Mouse (Mus musculus): ENCODE measurements around the gene Dpp9.
"Not testable (repeated sequence)": the region's sequence is repeated elsewhere in the genome, so short reads cannot be mapped to it uniquely, and the experiment has no call there.

The Dpp9 gene

DNA sequence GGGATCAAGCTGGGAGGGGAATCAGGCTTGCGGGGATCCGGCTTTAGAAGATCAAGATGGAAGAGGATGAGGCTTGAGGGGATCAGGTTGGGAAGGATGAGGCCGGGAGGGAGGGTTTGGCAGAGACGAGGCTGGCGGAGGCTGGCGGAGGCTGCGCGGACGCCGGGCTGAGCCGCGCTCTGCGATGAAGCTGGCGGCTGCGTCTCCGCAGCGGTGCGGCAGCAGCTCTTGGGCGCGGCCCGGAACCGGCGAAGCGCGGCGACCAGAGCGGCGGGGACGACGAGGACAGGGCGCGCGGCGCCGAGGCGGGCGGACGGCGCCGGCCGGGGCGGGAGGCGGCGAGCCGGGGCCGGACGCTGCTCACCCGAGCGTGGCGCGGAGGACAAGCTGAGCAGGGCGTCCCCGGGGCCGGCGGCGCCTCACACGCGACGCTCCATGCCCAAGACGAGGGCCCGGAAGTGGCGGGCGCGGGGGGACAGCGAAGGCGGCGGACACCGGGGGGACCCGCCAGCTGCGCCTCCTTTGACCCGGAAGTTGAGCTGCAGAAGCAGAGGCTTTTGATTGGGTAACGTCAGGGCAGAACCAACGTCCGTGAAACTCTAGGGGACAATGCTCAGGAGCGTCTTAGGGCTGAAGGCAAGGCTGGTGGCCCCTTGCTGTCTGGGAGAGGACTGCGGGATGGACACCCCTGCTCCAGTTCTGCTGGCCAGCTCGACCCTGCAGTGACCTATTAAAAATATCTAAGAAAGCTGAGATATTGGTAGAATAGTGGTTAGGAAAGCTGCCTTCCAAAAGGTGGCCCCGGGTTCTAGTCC, at the start of gene Dpp9:
Dpp9 (minus strand) TSS at position 529 of the 815 bp plus-strand sequence.
- peak; percentile 91 to 96 for DNase-seq

DNA sequence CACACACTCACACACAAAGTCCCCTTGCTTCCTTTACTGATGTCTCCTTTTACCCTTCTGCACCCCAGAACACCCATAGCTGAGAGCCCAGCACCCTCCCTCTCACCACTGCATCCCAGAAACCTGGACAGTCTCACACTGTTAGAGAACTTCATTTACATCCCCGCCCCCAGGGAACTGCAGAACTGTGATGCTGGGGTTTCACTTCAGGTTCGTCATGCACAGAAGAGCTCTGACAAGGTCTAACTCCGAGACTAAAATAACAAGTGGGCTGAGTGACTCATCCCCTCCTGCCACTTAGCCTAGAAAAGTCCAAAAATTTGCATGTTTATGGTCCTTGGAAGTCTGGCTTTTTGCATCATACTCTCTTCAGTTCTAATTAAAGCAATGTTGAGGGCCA, 47.6 kb upstream of the Dpp9 start:
- no peak for DNase-seq

DNA sequence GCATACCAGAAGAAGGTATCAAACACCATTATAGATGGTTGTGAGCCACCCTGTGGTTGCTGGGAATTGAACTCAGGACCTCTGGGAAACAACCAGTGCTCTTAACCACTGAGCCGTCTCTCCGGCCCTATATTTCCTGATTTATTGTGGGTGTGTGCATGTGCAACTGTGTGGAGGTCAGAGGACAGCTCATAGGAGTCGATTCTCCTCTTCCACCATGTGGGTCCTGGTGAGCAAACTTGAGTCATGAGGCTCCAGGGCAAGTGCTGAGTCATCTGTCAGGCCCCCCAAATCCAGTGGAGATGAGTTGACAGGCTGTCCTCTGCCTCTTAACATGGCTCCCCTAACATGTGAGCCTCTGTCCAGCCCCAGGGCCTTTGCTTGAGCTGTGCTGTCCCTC, 47.2 kb upstream of the Dpp9 start:
- no peak for DNase-seq

DNA sequence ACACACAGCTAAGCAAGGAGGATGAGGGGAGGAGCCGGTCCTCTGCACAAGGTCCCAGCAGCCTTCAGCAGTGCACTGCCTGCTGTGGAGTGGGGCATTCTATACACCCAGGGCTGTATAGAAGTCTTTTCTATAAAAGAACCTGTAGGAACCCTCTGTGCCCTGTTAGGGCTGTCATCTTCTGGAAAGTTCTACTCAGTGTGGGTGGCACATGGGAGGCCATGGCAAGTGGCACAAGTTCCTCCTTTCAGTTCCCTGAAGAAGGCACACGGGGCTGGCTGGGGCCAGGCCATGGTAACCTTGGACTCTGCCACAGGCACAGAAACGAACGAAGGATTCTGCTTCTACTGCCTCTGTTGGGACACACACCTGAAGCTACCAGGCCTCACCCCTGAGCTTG, 46.3 kb upstream of the Dpp9 start:
- no peak for DNase-seq

DNA sequence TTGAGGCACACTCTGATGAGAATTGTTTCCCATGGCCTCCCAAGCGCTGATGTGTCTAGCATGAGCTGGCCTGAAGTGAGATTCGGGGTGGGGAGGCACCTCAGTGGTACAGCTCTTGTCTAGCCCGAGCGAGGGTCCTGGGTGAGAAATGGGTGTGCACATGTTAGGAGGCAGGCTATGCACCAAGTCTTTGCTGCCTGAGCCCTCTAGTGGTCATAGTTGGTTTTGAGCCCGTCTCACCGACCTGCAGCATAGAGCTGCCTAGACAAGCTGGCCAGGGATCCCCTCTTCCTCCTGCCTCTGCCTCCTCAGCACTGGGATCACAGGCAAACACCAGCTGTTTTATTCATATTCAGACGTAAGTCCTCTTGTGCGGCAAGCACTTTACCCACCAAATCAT, 45.3 kb upstream of the Dpp9 start:
- peak; percentile 84 to 91 for DNase-seq

DNA sequence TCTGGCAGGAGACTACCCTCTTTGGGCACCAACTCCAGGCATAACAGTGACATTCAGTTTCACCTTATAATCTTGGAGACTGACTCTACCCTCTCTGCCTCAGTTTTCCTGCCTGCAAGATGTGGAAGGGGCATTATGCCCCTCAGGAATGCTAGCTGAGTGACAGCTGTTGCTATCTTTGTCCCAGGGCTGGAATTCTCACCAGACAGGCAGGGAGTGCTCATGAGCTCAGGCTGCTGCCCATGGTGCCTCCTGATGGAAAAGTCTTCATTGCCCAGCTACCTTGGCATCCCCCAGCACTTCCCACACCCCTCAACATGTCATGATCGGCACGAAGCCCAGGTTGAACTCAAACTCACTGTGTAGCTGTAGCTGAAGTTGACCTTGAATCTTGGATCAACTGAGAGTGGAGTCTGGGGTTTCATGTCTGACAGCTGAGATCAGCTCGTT, 44.0 kb upstream of the Dpp9 start:
- no peak for DNase-seq

DNA sequence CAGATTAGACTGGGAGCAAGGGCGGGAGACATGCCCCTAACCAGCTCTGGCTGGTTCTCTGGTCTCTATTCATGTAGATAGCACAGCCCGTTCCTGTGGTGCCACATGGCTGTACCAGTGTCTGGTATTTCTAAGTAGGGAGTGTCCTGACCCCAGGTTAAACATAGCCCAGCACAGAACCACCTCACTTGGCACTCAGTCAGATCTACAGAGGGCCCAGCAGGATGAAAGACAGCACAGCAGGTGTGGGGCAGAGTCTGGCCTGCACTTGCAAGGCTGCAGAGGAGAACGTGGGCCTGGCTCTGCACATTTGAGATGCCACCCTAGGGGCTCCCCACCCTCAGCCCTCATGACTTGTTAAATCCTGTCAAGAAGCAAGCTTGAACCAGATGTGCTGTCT, 42.5 kb upstream of the Dpp9 start:
- DNase-seq = peak; percentile 53 to 76

DNA sequence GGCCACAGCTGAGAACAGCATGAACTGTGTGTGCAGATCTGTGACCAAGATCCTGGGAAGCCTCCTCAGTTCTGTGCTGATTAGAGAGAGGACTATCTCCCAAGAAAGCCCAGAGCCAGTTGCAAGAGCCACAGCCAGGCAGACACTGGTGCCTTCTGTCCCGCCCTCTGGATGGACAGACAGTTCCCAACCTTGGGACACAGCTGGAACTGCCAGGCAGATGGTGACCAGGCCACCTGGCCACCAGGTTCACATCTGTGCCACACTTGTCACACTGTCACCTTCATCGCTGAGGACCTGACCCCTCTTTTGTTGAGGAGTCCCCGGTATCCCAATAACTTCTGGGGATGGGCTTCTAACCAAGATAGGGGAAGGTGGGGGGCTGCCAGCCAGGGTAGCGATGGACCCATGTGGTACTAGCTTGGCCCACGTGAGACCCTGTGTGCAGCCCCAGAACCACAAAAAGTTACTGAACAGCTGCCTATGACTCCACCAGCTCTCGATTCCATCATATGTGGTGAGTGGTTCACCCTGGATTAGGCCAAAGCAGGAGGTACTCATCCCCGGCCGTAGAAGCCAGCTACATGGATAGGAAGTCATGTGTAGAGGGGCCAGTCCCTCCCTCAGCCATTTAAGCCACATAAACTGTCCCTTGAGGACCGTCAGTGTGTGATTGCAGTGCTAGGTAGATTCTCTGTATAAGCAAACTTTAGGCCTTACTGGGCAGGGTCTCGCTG, 40.8 kb upstream of the Dpp9 start:
- DNase-seq = no peak

DNA sequence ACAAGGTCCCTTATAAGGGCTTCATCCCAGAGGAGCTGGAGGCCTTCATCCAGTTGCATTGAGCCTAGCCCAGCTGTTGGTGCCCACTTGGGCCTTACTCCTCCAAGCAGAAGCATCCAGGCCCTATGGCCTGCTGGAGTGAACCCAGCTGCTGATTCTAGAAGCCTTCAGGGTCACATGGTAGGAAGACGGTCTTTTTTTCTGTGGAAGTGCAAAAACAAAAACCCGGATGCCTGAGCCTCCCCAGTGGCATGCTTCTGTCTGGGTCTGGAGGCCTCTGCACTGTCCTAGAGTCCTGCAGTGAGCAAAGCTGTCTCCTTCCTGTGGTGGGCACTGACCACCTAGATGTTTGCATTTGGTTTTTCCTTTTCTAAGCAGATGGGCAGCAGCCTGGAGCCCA, 40.1 kb upstream of the Dpp9 start:
- not testable (repeated sequence) for DNase-seq

DNA sequence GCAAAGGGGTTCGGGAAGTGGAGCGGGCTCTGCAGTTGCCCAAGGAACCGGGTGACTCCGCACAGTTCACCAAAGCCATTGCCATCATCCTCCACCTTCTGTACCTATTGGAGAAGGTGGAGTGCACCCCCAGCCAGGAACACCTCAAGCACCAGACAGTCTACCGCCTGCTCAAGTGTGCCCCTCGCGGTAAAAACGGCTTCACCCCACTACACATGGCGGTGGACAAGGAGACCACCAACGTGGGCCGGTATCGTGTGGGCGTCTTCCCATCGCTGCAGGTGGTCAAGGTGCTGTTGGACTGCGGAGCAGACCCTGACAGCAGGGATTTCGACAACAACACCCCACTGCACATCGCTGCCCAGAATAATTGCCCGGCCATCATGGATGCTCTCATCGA, 39.6 kb upstream of the Dpp9 start:
- not testable (repeated sequence) for DNase-seq

DNA sequence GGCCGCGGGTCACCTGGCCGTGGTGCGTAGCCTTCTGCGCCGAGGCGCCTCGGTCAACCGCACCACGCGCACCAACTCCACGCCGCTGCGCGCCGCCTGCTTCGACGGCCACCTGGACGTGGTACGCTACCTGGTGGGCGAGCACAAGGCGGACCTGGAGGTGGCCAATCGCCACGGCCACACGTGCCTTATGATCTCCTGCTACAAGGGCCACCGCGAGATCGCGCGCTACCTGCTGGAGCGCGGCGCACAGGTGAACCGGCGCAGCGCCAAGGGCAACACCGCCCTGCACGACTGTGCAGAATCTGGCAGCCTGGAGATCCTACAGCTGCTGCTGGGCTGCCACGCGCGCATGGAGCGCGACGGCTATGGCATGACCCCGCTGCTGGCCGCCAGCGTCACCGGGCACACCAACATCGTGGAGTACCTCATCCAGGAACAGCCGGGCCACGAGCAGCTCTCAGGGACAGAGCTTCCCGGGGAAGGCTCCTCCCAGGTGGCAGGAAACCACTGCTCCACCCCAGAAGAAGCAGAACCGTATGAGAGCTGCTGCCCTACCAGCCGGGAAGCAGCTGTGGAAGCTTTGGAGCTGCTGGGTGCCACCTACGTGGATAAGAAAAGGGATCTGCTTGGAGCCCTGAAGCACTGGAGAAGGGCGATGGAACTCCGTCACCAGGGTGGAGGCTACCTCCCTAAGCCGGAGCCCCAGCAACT, 38.6 kb upstream of the Dpp9 start:
- peak; percentile 54 to 62 for DNase-seq

DNA sequence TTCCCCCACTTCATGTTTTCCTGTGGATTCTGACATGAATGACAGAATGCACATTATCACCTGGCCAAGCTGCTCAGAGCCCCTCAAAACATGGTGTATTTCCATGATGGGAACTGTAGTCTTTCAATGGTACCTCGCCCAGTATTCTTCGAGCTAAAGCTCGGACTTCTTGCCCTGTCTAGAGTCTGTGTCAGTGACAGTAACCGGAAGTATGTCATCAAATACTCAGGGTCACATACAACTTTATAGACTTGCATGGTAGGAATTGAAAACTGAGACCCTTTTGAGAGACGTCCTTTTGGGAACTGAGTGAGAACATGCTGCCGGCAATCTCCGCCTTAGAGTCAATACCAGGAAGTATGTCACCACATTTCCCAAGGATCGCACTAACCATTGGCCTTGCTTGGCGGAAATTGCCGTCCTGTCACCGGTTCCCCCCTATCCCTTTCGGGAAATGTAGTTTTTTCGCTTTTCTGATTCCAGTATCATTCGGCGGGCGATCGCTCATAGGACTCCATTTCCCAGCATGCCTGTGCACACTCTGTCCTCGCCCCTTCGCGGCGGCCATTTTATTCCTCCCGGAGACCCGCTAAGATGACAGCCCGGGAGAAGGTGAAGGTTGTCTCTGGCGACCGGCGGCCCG, 37.7 kb upstream of the Dpp9 start, which contains the start of gene Fem1a:
Fem1a (plus strand) TSS at position 572 of the 643 bp plus-strand sequence.
- peak; percentile 93 to 98 for DNase-seq

DNA sequence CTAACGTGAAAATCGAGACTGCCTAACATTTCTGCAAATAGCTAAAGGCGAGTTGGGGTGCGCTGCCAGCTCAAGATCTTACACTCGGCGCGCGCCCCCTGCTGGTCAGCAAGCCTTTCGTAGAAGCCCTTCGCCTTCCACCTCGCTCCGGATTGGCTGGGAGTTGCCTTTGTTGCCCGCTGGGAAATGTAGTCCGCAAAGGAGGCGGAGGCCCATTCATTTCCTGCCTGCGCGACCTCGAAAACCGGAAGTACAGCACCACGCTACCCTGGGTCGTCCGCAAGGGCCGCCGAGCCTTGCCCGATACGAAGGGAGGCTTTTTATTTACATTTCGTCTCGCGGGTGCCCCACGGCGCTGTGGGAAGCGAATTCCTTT, 37.1 kb upstream of the Dpp9 start:
- peak; percentile 99 to 100 for DNase-seq

DNA sequence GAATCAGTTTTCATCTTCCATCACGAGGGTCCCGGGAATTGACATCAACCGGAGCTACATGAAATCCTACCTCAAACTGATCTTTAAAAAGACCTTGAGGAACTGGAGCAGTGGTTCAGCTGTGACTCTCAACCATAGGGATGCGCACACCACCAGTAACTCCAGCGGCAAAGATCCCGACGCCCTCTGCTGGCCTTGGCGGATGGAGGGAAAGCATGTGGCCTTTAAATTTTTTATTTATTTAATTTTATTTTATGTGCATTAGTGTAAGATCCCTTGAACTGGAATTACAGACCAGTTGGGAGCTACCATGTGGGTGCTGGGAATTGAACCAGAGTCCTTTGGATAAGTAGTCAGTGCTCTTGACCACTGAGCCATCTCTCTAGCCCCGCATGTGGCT, 36.7 kb upstream of the Dpp9 start:
- peak in 1 of 2 experiments; percentile 40 for DNase-seq

DNA sequence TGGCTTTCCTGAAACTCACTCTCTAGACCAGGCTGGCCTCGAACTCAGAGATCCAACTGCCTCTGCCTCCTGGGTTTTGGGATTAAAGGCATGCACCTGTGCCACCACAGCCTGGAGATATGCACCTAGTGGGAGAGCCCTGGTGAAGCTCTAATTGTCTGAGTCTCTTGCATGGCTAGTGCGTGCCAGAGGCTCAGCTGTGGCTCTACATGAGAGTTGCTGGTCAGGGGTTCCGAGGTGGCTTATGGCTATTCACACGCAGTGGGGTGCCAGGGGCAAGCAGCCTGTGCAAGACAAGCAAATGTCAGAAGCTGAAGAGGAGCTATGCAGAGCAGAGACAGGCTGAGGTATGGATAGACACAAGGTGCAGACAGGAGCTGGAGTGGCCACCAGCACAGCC, 36.0 kb upstream of the Dpp9 start:
- DNase-seq = no peak

DNA sequence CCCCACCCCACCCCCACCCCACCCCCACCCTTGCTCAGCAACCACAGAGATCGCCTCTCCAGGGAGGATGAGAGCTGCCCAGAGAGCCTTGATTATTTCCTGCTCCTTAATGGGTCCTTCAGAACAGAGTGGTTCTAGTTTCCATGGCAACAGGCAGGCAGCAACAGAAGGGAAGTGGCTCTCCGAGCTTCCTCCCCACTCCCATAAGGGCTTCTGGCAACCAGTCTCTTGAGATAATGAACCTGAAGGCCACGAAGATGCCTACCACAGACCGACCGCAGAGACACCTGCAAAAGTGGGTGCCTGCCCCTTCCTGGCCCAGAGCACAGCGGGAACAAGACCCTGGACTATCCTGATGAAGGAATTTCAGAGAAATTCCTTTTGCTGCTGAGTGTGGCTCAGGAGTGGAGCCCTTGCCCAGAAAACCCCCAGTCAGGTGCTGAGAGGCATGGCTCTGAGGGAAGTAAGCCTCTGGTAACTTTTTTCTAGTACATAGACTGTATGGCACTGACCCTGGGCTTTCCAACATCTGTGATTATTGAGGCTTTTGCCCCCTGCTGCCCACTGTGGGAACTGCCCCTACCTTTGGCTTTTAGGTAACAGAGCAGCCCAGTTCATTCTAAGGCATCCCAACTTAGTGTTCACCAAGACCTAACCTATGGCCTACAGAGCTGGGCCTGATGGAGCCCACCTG, 32.6 kb upstream of the Dpp9 start:
- peak; percentile 81 to 89 for DNase-seq

DNA sequence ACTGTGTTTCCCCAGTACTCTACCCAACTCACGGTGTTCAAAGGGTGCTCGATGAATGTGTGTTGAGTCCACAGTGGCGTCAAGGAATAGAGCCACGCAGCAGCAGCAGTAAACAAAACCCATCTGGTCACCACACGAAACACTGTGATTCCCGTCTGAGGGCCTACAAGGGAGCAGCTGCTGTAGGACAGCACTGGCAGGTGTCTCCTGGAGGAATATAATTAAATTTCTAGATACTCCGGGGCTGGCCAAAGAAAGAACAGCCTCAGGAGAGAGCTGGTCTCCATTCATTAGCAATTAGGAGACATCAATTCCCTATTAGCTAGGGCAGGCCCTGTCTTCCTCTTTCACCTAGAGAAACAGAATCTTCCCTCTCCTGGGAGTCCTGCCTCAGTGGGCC, 26.9 kb upstream of the Dpp9 start:
- DNase-seq = no peak

DNA sequence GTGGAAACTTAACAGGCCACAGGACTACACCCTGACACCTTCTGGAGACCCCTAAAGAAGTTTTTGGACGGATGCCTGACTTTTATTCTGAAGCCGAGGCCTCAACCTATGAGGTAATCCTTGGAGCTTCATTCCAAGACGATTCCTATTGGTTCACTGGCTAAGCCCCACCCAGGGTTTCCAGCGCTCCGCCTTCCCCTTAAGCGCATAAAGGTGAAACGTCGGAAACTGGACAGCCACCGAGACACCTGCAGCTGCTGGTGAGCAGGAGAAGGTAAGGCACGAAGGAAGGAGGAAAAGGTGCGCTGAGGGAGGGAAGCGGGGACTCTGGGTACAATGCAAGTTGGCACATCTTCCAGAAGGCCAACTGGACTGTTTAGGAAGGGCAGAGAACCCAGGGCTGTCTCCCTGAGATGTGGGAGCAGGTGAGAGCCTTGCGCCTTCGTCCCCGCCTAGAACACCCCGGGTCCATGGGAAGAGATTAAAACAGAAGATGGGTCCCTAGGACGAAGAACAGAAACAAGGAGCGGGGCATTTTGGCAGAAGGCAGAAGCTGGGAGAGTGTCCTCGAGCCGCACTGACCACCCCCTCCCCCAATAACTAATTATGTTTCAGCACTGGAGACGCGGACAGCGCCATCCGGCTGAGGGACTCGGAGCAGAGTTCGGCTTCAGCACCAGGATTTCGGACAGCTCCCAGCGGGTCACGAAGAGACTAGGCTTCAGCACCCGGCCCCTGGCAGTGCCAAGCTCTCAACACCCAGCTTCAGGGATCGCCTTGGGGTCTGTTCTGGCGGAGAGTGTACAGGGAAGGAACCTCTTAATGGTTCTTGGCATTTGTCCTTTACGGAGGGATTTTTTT, 23.1 kb upstream of the Dpp9 start:
- DNase-seq = peak; percentile 89 to 98

DNA sequence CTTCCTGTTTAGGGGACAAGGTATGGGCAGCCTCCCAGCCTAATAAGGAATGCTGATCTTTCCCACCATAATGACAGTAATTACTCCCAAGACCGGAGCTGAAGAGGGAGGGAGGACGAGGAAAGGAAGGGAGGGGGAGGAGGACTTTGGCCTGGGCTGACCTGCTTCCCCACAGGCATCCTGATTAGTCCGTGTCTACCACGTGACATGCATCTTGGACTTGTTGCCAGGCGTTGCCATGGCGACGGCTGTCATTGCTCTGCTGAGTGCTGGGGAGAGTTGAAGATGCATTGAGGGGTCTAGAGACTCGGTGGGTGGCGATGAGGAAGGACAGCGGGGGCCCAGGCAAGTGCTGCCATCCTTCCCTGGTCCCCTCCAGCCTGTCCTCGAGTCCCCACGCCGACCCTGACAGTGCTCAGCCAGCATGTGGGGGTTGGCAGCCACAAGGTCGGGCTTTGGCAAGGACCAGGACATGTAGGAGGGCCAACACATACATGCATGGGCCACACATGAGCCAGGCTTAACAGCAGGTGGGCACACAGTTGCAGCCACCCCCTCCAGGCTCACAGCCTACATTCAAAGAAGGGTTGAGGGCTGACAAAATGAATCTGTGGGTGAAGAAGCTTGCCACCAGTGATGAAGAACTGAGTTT, 15.2 kb upstream of the Dpp9 start:
- DNase-seq = peak; percentile 68 to 78

DNA sequence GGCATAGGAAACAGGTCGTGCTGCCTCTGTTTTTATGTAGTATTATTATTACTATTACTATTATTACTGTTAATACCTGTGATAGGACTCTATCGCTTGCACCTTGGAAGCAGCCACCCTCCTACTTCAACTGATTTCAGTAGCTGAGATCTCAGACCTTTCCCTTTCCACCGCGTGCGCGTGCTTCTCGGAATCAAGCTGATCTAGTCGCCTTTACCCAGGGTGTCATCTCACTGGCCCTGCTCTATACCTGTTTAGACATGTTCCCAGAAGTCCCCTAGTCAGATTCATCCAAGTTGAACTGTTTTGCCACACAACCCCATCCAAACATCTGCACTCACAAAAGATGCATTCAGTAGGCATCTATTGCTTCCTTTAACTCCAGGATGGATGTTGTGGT, 14.7 kb upstream of the Dpp9 start:
- DNase-seq = no peak

DNA sequence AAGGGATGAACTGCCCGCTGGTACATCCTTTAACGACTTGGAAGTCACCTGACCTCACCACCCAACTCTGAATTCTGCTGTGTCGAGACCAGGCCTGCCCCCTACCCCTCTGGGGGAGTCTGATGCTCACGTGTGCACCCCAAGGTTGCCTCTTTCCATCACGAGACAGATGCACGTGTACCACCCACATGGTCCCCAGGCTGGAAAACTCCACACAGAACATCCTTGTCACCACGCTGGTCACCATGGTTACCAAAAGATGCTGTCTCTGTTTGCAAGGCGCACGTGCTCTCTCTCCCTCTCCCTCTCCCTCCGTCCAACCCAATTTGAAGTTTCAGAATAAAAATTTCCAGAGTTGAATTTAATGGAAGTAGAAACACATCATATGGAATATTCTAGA, 11.2 kb upstream of the Dpp9 start:
- DNase-seq = no peak
